Mouse (Mus musculus): ENCODE results near the gene Atp5g3. TPM values are rescaled to one million over a fixed set of nuclear protein-coding genes. Genes with fewer than 3 reads are reported as not detected.
A peak's percentile ranks its signal among the peaks of the same experiment; 100 is the strongest.

Gene Atp5g3
- total and polyA plus RNA-seq, 2 experiments from 2014 or later, result 381 to 1,586 TPM

DNA sequence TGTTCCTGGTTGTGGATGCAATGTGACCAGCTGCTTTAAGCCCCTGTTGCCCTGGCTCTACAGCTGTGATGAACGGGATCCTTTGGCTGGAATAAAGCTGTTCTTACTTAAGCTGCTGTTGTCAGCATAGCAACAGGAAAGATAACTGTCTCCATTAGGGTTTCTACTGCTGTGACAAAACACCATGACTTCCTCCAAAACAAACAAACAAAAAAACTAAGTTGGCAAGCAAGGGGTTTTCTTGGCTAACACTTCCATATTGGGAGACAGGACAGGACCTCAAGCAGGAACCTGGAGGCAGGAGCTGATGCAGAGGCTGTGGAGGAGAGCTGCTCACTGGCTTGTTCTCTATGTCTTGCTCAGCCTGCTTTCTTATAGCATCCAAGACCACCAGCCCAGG lies 30.2 kb upstream of the Atp5g3 start:
- ATAC-seq (no peak), DNase-seq (ENCODE audit: low spot score) (no peak)
- Histone ChIP-seq H3K27me3 (ENCODE audit: insufficient read depth, low read length) (no peaks in the 10 kb centered on the region), H3K4me1 (ENCODE audit: insufficient read depth, low read length) (no peaks in the 10 kb centered on the region), H3K4me3 (ENCODE audit: low read length) (no peak overlapping the region), H3K27ac (no peak overlapping the region), H3K9ac (replicated peaks; ENCODE audit: low read length) (no peak overlapping the region), H3K9me3 (ENCODE audit: low read length) (no peaks in the 10 kb centered on the region), H3K4me2 (ENCODE audit: low read depth, low read length) (no peak overlapping the region), H3K36me3 (ENCODE audit: insufficient read depth, low read length) (no peaks in the 10 kb centered on the region)
- no peak for TF ChIP-seq CTCF (IDR thresholded peaks at IDR 0.05; ENCODE audit: low read depth)
- WGBS, result 31% methylated on average over 1 of the region's 1 CpGs

DNA sequence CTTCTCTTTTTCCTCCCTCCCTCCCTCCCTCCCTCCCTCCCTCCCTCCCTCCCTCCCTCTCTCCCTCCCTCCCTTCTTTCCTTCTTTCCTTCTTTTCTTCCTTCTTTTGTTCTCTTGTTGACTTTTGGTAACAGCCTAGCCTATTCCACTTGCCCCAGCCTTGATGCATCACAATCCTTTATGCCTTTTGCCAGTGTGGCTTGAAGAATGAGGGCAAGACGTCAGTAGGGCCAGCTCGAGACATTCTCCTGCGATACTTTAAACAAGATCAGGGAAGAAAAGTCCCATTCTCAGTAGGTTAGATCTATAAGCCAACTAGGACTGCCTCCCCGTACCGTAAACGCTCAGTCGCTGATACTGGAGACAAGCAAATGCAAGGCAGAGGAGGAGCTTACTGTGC lies 29.3 kb upstream of the Atp5g3 start:
- H3K27ac ChIP-seq, result no peak overlapping the region
- no peak for TF ChIP-seq CTCF (IDR thresholded peaks at IDR 0.05; ENCODE audit: low read depth)
- no peaks in the 10 kb centered on the region for H3K4me1 ChIP-seq (ENCODE audit: insufficient read depth, low read length)
- no peaks in the 10 kb centered on the region for H3K36me3 ChIP-seq (ENCODE audit: insufficient read depth, low read length)
- H3K4me3 ChIP-seq (ENCODE audit: low read length), result no peak overlapping the region
- 80% methylated on average over 7 of the region's 7 CpGs for WGBS
- no peaks in the 10 kb centered on the region for H3K27me3 ChIP-seq (ENCODE audit: insufficient read depth, low read length)
- H3K9me3 ChIP-seq (ENCODE audit: low read length), result no peaks in the 10 kb centered on the region
- no peak overlapping the region for H3K4me2 ChIP-seq (ENCODE audit: low read depth, low read length)
- ATAC-seq (no peak), DNase-seq (ENCODE audit: low spot score) (no peak)
- no peak overlapping the region for H3K9ac ChIP-seq (replicated peaks; ENCODE audit: low read length)

DNA sequence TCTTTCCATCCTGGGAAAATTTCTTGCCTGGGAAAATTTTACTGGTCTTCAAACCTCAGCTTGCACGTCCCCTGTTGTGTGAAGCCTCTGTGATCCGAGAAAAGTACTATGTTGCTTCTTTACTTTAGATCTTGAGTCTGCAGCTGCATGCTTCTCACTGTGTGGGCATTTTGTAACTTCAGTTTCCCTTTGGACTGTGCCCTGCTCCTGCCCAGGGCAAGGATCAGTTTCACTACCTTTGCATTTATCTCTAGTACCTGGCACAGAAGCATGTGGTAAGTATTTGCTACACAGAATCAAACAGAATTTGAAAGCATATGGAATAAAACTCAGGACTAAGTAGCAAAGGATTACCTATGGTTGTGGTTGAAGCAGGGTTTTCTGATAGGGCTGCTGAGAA lies 27.8 kb upstream of the Atp5g3 start:
- TF ChIP-seq CTCF (IDR thresholded peaks at IDR 0.05; ENCODE audit: low read depth), result no peak
- H3K9ac ChIP-seq (replicated peaks; ENCODE audit: low read length), result no peak overlapping the region
- 82% methylated on average over 2 of the region's 2 CpGs for WGBS
- DNase-seq (ENCODE audit: low spot score) (no peak), ATAC-seq (no peak)
- no peaks in the 10 kb centered on the region for H3K4me1 ChIP-seq (ENCODE audit: insufficient read depth, low read length)
- H3K27ac ChIP-seq, result no peak overlapping the region
- H3K9me3 ChIP-seq (ENCODE audit: low read length), result no peaks in the 10 kb centered on the region
- H3K4me2 ChIP-seq (ENCODE audit: low read depth, low read length), result no peak overlapping the region
- no peak overlapping the region for H3K4me3 ChIP-seq (ENCODE audit: low read length)
- H3K36me3 ChIP-seq (ENCODE audit: insufficient read depth, low read length), result no peaks in the 10 kb centered on the region
- no peaks in the 10 kb centered on the region for H3K27me3 ChIP-seq (ENCODE audit: insufficient read depth, low read length)

DNA sequence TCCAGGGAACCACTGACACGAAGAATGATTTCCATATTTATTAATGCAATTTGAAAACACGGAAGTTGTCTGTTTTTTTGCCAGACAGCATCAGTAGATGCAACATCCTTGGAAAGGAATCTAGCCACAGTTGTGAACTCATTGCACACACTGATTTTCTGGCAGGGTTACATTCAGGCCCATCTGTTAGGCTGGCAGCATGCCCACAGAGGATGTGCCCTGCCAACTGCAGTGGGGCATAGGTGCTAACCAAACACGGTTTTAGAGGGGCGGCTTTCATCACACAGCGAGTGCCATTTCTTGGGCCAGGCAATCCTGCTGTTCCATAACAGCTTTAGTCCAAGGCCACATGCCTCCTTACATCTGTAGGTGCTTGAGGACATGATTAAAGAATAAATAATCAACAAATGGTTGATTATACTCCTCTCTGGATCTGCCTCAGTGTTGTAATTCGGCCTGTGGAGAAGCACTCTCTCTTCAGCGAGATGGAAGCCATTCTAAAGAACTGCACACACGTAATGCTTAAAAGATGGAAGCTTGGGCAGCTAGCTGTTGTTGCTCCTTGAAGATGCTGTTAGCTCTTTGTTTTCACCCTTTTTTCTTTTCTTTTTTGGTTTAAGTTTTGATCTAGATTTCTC lies 21.7 kb upstream of the Atp5g3 start:
- no peaks in the 10 kb centered on the region for H3K9me3 ChIP-seq (ENCODE audit: low read length)
- DNase-seq (ENCODE audit: low spot score) (peak; percentile 84), ATAC-seq (peak; percentile 86)
- H3K27ac ChIP-seq, result peak overlapping the region; percentile 45; the same call in 1 of the 2 replicates
- H3K4me3 ChIP-seq (ENCODE audit: low read length), result no peak overlapping the region
- 39% methylated on average over 8 of the region's 8 CpGs for WGBS
- 0 out of 2 replicates have a peak overlapping the region, but pooled peaks have one; percentile 16 for H3K4me2 ChIP-seq (ENCODE audit: low read depth, low read length)
- peaks cover 8% of the 10 kb centered on the region; the same call in 1 of the 2 replicates for H3K4me1 ChIP-seq (ENCODE audit: insufficient read depth, low read length)
- TF ChIP-seq CTCF (IDR thresholded peaks at IDR 0.05; ENCODE audit: low read depth), result no peak
- H3K36me3 ChIP-seq (ENCODE audit: insufficient read depth, low read length), result no peaks in the 10 kb centered on the region
- H3K27me3 ChIP-seq (ENCODE audit: insufficient read depth, low read length), result no peaks in the 10 kb centered on the region
- no peak overlapping the region for H3K9ac ChIP-seq (replicated peaks; ENCODE audit: low read length)

DNA sequence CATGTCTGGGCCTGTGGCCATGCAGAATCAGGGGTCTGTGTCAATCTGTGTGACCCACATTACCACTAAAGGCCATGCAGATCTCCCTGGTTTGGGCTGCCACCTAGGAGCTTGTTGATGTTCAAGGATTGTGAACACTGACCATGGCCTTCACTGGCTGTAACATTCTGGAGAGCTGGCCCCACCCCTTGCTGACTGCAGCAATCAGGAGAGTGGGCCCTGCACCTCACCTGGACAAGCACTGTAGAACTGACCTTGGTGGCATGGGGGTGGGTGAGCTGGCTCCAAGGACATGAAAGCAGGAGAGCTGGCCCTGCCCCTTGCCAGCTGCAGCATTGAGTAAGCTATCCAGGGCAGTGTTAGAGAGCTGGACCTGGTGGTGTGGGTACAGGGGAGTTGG lies 16.6 kb upstream of the Atp5g3 start:
- Histone ChIP-seq H3K4me2 (ENCODE audit: low read depth, low read length) (no peak overlapping the region), H3K36me3 (ENCODE audit: insufficient read depth, low read length) (no peaks in the 10 kb centered on the region), H3K9ac (replicated peaks; ENCODE audit: low read length) (no peak overlapping the region), H3K4me3 (ENCODE audit: low read length) (no peak overlapping the region), H3K27me3 (ENCODE audit: insufficient read depth, low read length) (no peaks in the 10 kb centered on the region), H3K9me3 (ENCODE audit: low read length) (no peaks in the 10 kb centered on the region), H3K4me1 (ENCODE audit: insufficient read depth, low read length) (peaks cover 5% of the 10 kb centered on the region; the same call in 1 of the 2 replicates), H3K27ac (no peak overlapping the region)
- no peak for TF ChIP-seq CTCF (IDR thresholded peaks at IDR 0.05; ENCODE audit: low read depth)
- ATAC-seq (no peak), DNase-seq (ENCODE audit: low spot score) (no peak)

DNA sequence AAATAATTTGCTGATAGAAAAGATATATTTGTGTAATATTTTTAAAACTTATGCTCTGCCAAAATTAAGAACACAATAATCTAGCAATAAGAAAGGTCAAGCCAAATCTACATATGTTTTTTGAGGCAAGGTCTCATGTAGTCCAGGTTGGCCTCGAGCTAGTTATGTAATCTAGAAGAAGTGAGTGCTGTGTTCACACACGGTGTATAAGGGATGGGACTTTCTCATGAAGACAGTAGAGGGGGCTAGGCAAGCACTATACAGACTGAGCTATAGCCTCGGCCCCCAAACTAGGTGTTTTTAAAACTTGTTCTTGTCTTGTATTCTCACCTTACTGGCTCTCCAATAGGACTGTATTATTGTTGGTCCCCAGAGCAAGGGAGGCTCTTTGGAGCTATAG lies 14.4 kb upstream of the Atp5g3 start:
- no peak overlapping the region for H3K27ac ChIP-seq
- no peaks in the 10 kb centered on the region for H3K27me3 ChIP-seq (ENCODE audit: insufficient read depth, low read length)
- no peak overlapping the region for H3K4me2 ChIP-seq (ENCODE audit: low read depth, low read length)
- no peaks in the 10 kb centered on the region for H3K9me3 ChIP-seq (ENCODE audit: low read length)
- H3K36me3 ChIP-seq (ENCODE audit: insufficient read depth, low read length), result no peaks in the 10 kb centered on the region
- no peak for DNase-seq (ENCODE audit: low spot score)
- no peaks in the 10 kb centered on the region for H3K4me1 ChIP-seq (ENCODE audit: insufficient read depth, low read length)
- peak; percentile 67; the same call in 1 of the 2 replicates for ATAC-seq
- TF ChIP-seq CTCF (IDR thresholded peaks at IDR 0.05; ENCODE audit: low read depth), result no peak; the same call in 1 of the 2 replicates
- H3K4me3 ChIP-seq (ENCODE audit: low read length), result no peak overlapping the region
- WGBS, result 61% methylated on average over 3 of the region's 3 CpGs
- no peak overlapping the region for H3K9ac ChIP-seq (replicated peaks; ENCODE audit: low read length)

DNA sequence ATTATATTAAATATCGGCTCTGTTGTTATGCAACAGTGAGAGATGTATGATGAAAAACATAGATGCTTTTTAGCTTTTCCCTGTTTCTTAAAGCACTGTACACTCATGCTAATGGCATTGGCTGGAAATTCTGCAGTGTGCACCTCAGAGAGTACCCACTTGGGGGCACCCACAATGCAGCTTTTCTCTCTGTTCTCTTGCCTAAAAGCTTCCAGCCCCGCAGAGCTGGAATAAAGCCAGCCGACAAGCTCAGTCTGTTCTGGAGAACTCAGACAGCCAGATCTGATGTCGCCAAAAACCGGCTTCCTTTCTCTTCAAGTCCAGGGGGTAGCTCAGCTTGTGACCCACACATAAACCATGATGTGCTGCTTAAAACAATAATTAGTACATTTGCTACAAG lies 14.0 kb upstream of the Atp5g3 start:
- 13% methylated on average over 5 of the region's 5 CpGs for WGBS

More for the DNA sequence above, 14.0 kb upstream of the Atp5g3 start:
- DNase-seq (ENCODE audit: low spot score) (peak; percentile 98), ATAC-seq (peak; percentile 88)
- H3K9me3 ChIP-seq (ENCODE audit: low read length), result no peaks in the 10 kb centered on the region
- H3K36me3 ChIP-seq (ENCODE audit: insufficient read depth, low read length), result no peaks in the 10 kb centered on the region
- no peak overlapping the region for H3K4me2 ChIP-seq (ENCODE audit: low read depth, low read length)
- H3K27ac ChIP-seq, result no peak overlapping the region
- no peaks in the 10 kb centered on the region for H3K27me3 ChIP-seq (ENCODE audit: insufficient read depth, low read length)
- no peaks in the 10 kb centered on the region for H3K4me1 ChIP-seq (ENCODE audit: insufficient read depth, low read length)
- no peak overlapping the region for H3K9ac ChIP-seq (replicated peaks; ENCODE audit: low read length)
- TF ChIP-seq CTCF (IDR thresholded peaks at IDR 0.05; ENCODE audit: low read depth), result peak; percentile 78
- H3K4me3 ChIP-seq (ENCODE audit: low read length), result no peak overlapping the region
